Comparison of ENCODE assay signal across 34 mouse cellular contexts in genomic region chr1:87493542-87493941, GRCm38 (mm10). TPM values are rescaled to one million over a fixed set of nuclear protein-coding genes. Genes with fewer than 3 reads are reported as not detected.
DNase-seq lines count a peak whose midpoint lies in the region; ATAC-seq and TF ChIP-seq lines count a peak whose summit lies in the region.
"Had no signal": no experiment of that assay in that cellular context is flagged by ENCODE, and none has a peak within 500 bp of the region (broad histone marks: within the 10 kb centered on the region; RNA-seq: fewer than 3 reads in every experiment).

No protein-coding gene starts in this region.

- no peaks in the 10 kb centered on the region for H3K36me3 ChIP-seq in heart, adult 2 months (ENCODE audit: control insufficient read depth, insufficient read depth, low read length)
- H3K36me3 ChIP-seq: embryonic facial prominence, embryonic 10.5 days; embryonic facial prominence, embryonic 13.5 days; G1E; hindbrain, embryonic 12.5 days; hindbrain, embryonic 15.5 days had no signal

- no peaks in the 10 kb centered on the region for H3K27me3 ChIP-seq in heart, adult 2 months (ENCODE audit: control insufficient read depth, insufficient read depth, low read length)
- H3K27me3 ChIP-seq: CH12.LX; embryonic facial prominence, embryonic 13.5 days; forebrain, embryonic 13.5 days; hindbrain, embryonic 12.5 days; hindbrain, embryonic 15.5 days had no signal

- WGBS in heart, adult 2 months: 64% methylated on average over 4 of the region's 4 CpGs

- no peak for DNase-seq in frontal cortex, postnatal 25 days (ENCODE audit: low spot score in 2 of 2)
- peak; percentile 35 to 69 for DNase-seq in layer of hippocampus, postnatal 14 days (ENCODE audit: low spot score in 2 of 2)
- DNase-seq in layer of hippocampus, adult 9-10 months (ENCODE audit: low spot score): no peak
- peak; percentile 94 for DNase-seq in Muller cell, postnatal 12 days (ENCODE audit: inconsistent ontology term)
- DNase-seq in urinary bladder, postnatal 14 days (ENCODE audit: low spot score): no peak
- no peak for DNase-seq in heart, adult 2 months
- DNase-seq: adrenal gland, adult 8-10 months; adrenal gland, postnatal 25 days; B cell, adult 2 months; cerebellum, adult 18-20 months; cerebellum, adult 9-10 months; cerebellum, postnatal 14 days; gastrocnemius, postnatal 10 days; gastrocnemius, postnatal 36 days had no signal

- ATAC-seq in frontal cortex, adult (ENCODE audit: low TSS enrichment): peak; percentile 68
- ATAC-seq: forebrain, embryonic 13.5 days; forebrain, embryonic 16.5 days had no signal

- no peak for TF ChIP-seq CTCF in cortical plate, adult 2 months (IDR thresholded peaks at IDR 0.05; ENCODE audit: extremely low read depth, insufficient read depth, low read length)
- no peak for TF ChIP-seq CTCF in heart, adult 2 months (IDR thresholded peaks at IDR 0.05)

- no peak overlapping the region for H3K4me3 ChIP-seq in cortical plate, adult 2 months (ENCODE audit: insufficient read depth, low read length)
- H3K4me3 ChIP-seq in heart, adult 2 months: no peak overlapping the region
- H3K4me3 ChIP-seq: embryonic facial prominence, embryonic 10.5 days; embryonic facial prominence, embryonic 13.5 days; erythroblast, embryonic 14.5 days; forebrain, embryonic 13.5 days; hindbrain, embryonic 12.5 days; hindbrain, embryonic 15.5 days had no signal

- H3K27ac ChIP-seq in cortical plate, adult 2 months (ENCODE audit: insufficient read depth, low read length): 0 out of 2 replicates have a peak overlapping the region, but pooled peaks have one; percentile 16
- no peak overlapping the region for H3K27ac ChIP-seq in heart, adult 2 months
- H3K27ac ChIP-seq: embryonic facial prominence, embryonic 10.5 days; embryonic facial prominence, embryonic 13.5 days; forebrain, embryonic 13.5 days; hindbrain, embryonic 12.5 days; hindbrain, embryonic 15.5 days had no signal

- TF ChIP-seq EP300 in heart, adult 2 months (IDR thresholded peaks at IDR 0.05; ENCODE audit: insufficient read depth, low read depth, low read length): no peak

- TF ChIP-seq POLR2A in cortical plate, adult 2 months (IDR thresholded peaks at IDR 0.05; ENCODE audit: extremely low read depth, insufficient read depth, low read length): no peak
- TF ChIP-seq POLR2A in heart, adult 2 months (IDR thresholded peaks at IDR 0.05; ENCODE audit: insufficient read depth, low read depth, low read length): no peak

- H3K9ac ChIP-seq in heart, adult 2 months (ENCODE audit: low read depth, low read length): no peak overlapping the region
- H3K9ac ChIP-seq: embryonic facial prominence, embryonic 13.5 days; forebrain, embryonic 13.5 days; hindbrain, embryonic 12.5 days; hindbrain, embryonic 15.5 days had no signal

- intact Hi-C loops in heart, adult 2 months (cut with DNase I): no loop called here

- H3K79me2 ChIP-seq in heart, adult 2 months (replicated peaks; ENCODE audit: control insufficient read depth, insufficient read depth, low read length): no peaks in the 10 kb centered on the region

- H3K4me1 ChIP-seq in cortical plate, adult 2 months (ENCODE audit: control insufficient read depth, insufficient read depth, low read length): peaks cover 2% of the 10 kb centered on the region; the same call in 1 of the 2 replicates
- H3K4me1 ChIP-seq in heart, adult 2 months (ENCODE audit: control insufficient read depth, insufficient read depth, low read length): no peaks in the 10 kb centered on the region
- H3K4me1 ChIP-seq: embryonic facial prominence, embryonic 10.5 days; embryonic facial prominence, embryonic 13.5 days; forebrain, embryonic 13.5 days; hindbrain, embryonic 12.5 days; hindbrain, embryonic 15.5 days had no signal

RNA-seq across cellular contexts. Expression of gene Neu2, which starts 16.1 kb away (rescaled TPM):
- under 1 TPM in 1 of 2 experiments, not detected in 1; 0.30 TPM for total RNA-seq in layer of hippocampus, postnatal 14 days (2021)
- polyA plus RNA-seq in cortical plate, adult 2 months (2012; rRNA removed): 13.6 and 14.6 TPM in 2 replicates
- not detected for total RNA-seq in heart, adult 2 months (2021)
- 0.27 TPM in 1 of 2 replicates, not detected in the other for polyA plus RNA-seq in heart, adult 2 months (2012; rRNA removed)
- total RNA-seq: adrenal gland, adult 8-10 months; adrenal gland, postnatal 25 days; CH12.LX; granulocyte monocyte progenitor cell, adult 5-6 weeks; heart, adult 8-10 months; heart, postnatal 25 days; hematopoietic stem cell, adult 5-6 weeks had no signal
- polyA plus RNA-seq: embryonic facial prominence, embryonic 10.5 days; embryonic facial prominence, embryonic 13.5 days; erythroblast, embryonic 14.5 days; forebrain, embryonic 13.5 days; G1E; heart, embryonic 11.5 days; heart, embryonic 14.5 days; heart, postnatal 0 days; hindbrain, embryonic 12.5 days had no signal

RNA-seq across cellular contexts. Expression of gene Snorc, which starts 23.5 kb away (rescaled TPM):
- total RNA-seq in layer of hippocampus, postnatal 14 days (2021): not detected
- 1.3 and 2.2 TPM in 2 replicates for polyA plus RNA-seq in cortical plate, adult 2 months (2012; rRNA removed)
- total RNA-seq in heart, adult 2 months (2021): not detected
- polyA plus RNA-seq in heart, adult 2 months (2012; rRNA removed): 1.6 TPM in 1 of 2 replicates, not detected in the other
- total RNA-seq: adrenal gland, adult 8-10 months; adrenal gland, postnatal 25 days; CH12.LX; G1E; gastrocnemius, adult 18-20 months; gastrocnemius, postnatal 10 days; gastrocnemius, postnatal 36 days; granulocyte monocyte progenitor cell, adult 5-6 weeks; heart, adult 8-10 months; heart, postnatal 25 days; hematopoietic stem cell, adult 5-6 weeks had no signal
- polyA plus RNA-seq: embryonic facial prominence, embryonic 10.5 days; erythroblast, embryonic 14.5 days; forebrain, embryonic 13.5 days; forebrain, embryonic 16.5 days; G1E; heart, embryonic 11.5 days; heart, embryonic 14.5 days; heart, postnatal 0 days; intestine, embryonic 14.5 days had no signal

Comparison
In these comparisons a context has a peak if more than half of its experiments do, and no peak if none do; other contexts are left out.
1. DNase-seq: peak in layer of hippocampus, postnatal 14 days (2 of 2) and Muller cell, postnatal 12 days (single experiment); none in frontal cortex, postnatal 25 days (0 of 2), layer of hippocampus, adult 9-10 months (single experiment), urinary bladder, postnatal 14 days (single experiment) and heart, adult 2 months (0 of 2).